Mouse (Mus musculus): Measurements from ENCODE around the gene Hoxd8.

DNA sequence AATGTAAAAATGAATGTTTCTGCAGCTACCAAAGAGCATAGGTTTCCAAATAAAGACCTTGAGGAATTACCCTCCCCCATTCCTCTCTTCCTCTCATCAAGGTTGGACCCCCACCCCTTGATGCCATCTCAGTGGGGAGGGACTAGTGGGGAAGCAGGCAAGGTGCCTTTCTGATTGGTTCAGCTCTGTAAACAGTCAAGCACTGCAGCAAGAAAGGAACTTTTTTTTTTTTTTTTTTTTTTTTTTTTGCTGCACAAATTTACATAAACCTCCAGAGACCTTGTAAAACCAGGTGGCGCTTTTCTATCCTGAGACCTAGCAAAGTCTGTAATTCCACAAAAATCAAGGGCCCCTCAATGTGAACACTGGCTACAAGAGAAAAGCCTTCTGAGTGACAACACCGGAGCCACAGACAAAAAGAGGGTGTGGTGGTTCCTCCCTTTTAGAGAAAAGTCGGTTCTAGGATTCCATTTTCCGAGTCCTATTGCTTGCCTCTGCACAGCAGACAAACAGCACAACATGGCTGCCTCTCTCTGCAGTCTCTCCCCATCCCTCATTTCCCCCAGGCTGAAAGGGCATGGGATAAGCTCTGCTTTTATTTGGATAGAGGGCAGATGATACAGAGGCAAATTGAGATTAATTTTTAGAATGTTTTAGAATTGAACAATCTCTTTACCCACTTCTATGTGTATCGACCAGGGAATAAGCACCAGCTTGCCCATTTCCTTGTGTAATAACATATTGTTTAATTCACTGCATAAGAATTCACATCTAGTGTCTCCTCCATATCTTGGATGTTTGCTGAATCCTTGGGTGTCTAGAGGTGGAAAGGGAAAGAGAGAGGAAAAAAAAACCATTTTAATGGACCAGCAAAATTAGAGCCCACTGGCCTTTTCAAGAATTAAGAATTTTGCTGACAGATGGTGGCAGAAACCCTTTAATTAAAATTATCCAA, 5.3 kb downstream of the Hoxd8 start:
- TF ChIP-seq GATA1 (IDR thresholded peaks at IDR 0.05; ENCODE audit: borderline replicate concordance, low read length) (no peak), FLI1 (IDR thresholded peaks at IDR 0.05; ENCODE audit: low read length) (no peak)
